Comparison of ENCODE assay signal across 11 mouse cellular contexts in the genomic region with DNA sequence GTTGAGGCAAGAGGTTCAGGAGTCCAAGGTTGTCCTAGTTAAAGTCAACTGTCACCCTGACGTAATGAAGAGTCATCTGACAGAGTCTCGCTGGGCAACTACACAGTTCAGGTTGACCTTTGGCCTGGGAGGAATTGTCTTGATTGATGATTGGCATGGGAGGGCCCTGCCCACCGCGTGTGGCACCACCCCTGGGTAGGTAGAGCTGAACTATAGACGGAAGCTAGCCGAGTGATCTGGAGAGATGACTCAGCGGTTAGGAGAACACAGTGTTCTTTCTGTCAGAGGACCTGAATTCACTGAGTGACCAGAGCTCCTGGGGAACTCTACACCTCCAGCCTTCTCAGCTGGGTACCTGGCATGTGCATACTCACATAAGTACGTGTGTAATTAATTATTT. TPM values are rescaled to one million over a fixed set of nuclear protein-coding genes. Genes with fewer than 3 reads are reported as not detected.
DNase-seq lines count a peak whose midpoint lies in the region; ATAC-seq and TF ChIP-seq lines count a peak whose summit lies in the region.
"Had no signal": no experiment of that assay in that cellular context is flagged by ENCODE, and none has a peak within 500 bp of the region (broad histone marks: within the 10 kb centered on the region; RNA-seq: fewer than 3 reads in every experiment).

No protein-coding gene starts in this region.

- peak; percentile 89 for DNase-seq in 416B (ENCODE audit: low read depth)
- DNase-seq in ZHBTc4 (ENCODE audit: low read depth, low spot score), result peak; percentile 58
- peak; percentile 97 for DNase-seq in kidney, adult 2 months
- peak; percentile 86 for DNase-seq in lung, postnatal 0 days (ENCODE audit: low spot score)
- no peak for DNase-seq in left cerebral cortex, adult 8-10 months (ENCODE audit: low spot score in 2 of 2)
- no peak for DNase-seq in embryo, embryonic 11 days
- no peak for DNase-seq in layer of hippocampus, postnatal 25 days (ENCODE audit: extremely low spot score in 1 of 2, low spot score in 1 of 2)
- DNase-seq: heart, postnatal 14 days; right cerebral cortex, postnatal 4 days had no signal

- H3K27me3 ChIP-seq in kidney, adult 2 months (replicated peaks; ENCODE audit: control insufficient read depth, insufficient read depth, low read length), result no peaks in the 10 kb centered on the region
- H3K27me3 ChIP-seq in lung, postnatal 0 days (replicated peaks; ENCODE audit: insufficient read depth, low read length), result no peaks in the 10 kb centered on the region
- H3K27me3 ChIP-seq in hindbrain, embryonic 12.5 days, result 0 out of 2 replicates have a peak, but pooled peaks cover 11% of the 10 kb centered on the region

- TF ChIP-seq CTCF in kidney, adult 2 months (conservative IDR thresholded peaks at IDR 0.05; ENCODE audit: insufficient read depth, insufficient read length, low read depth, low read length), result no peak
- TF ChIP-seq CTCF in lung, postnatal 0 days (IDR thresholded peaks at IDR 0.05), result no peak

- H3K9me3 ChIP-seq in lung, postnatal 0 days (ENCODE audit: low read length), result no peaks in the 10 kb centered on the region
- no peaks in the 10 kb centered on the region for H3K9me3 ChIP-seq in hindbrain, embryonic 12.5 days (replicated peaks)
- H3K9me3 ChIP-seq: embryonic facial prominence, embryonic 13.5 days had no signal

- peak overlapping the region; percentile 69 for H3K27ac ChIP-seq in kidney, adult 2 months (ENCODE audit: insufficient read depth, low read depth, low read length)
- peak overlapping the region; percentile 69 for H3K27ac ChIP-seq in lung, postnatal 0 days (ENCODE audit: low read length)
- H3K27ac ChIP-seq in hindbrain, embryonic 12.5 days, result no peak overlapping the region
- H3K27ac ChIP-seq: embryonic facial prominence, embryonic 13.5 days had no signal

- H3K4me3 ChIP-seq in kidney, adult 2 months (ENCODE audit: insufficient read depth, low read depth, low read length), result no peak overlapping the region
- H3K4me3 ChIP-seq in lung, postnatal 0 days (ENCODE audit: low read depth, low read length), result no peak overlapping the region
- no peak overlapping the region for H3K4me3 ChIP-seq in hindbrain, embryonic 12.5 days
- H3K4me3 ChIP-seq: embryonic facial prominence, embryonic 13.5 days had no signal

- H3K4me2 ChIP-seq in lung, postnatal 0 days (replicated peaks; ENCODE audit: low read depth, low read length), result no peak overlapping the region
- H3K4me2 ChIP-seq in hindbrain, embryonic 12.5 days (replicated peaks), result no peak overlapping the region
- H3K4me2 ChIP-seq: embryonic facial prominence, embryonic 13.5 days had no signal

- H3K36me3 ChIP-seq in kidney, adult 2 months (ENCODE audit: control insufficient read depth, insufficient read depth, low read length), result no peaks in the 10 kb centered on the region
- no peaks in the 10 kb centered on the region for H3K36me3 ChIP-seq in lung, postnatal 0 days (ENCODE audit: insufficient read depth, low read length)
- H3K36me3 ChIP-seq in hindbrain, embryonic 12.5 days, result no peaks in the 10 kb centered on the region
- H3K36me3 ChIP-seq: embryonic facial prominence, embryonic 13.5 days had no signal

- ATAC-seq in lung, postnatal 0 days, result peak; percentile 68
- no peak for ATAC-seq in hindbrain, embryonic 12.5 days (ENCODE audit: low FRiP score)

- no peak overlapping the region for H3K9ac ChIP-seq in lung, postnatal 0 days (replicated peaks; ENCODE audit: low read depth)
- H3K9ac ChIP-seq in hindbrain, embryonic 12.5 days, result no peak overlapping the region
- H3K9ac ChIP-seq: embryonic facial prominence, embryonic 13.5 days had no signal

- TF ChIP-seq EP300 in lung, postnatal 0 days (IDR thresholded peaks at IDR 0.05), result peak; percentile 88

- 29% methylated on average over 8 of the region's 8 CpGs for WGBS in kidney, adult 2 months
- 18% methylated on average over 8 of the region's 8 CpGs for WGBS in lung, postnatal 0 days
- WGBS in hindbrain, embryonic 12.5 days, result 20% methylated on average over 8 of the region's 8 CpGs

- no peak for TF ChIP-seq POLR2A in kidney, adult 2 months (IDR thresholded peaks at IDR 0.05; ENCODE audit: low read depth, low read length)

- H3K4me1 ChIP-seq in kidney, adult 2 months (ENCODE audit: control insufficient read depth, insufficient read depth, low read length), result peaks cover 12% of the 10 kb centered on the region; the same call in 1 of the 2 replicates
- H3K4me1 ChIP-seq in lung, postnatal 0 days (ENCODE audit: insufficient read depth, low read depth, low read length), result peaks cover 3% of the 10 kb centered on the region
- peaks cover 23% of the 10 kb centered on the region for H3K4me1 ChIP-seq in hindbrain, embryonic 12.5 days

RNA-seq across cellular contexts. Expression of a gene that starts 2.3 kb away (rescaled TPM):
- polyA plus RNA-seq in kidney, adult 2 months (2012; rRNA removed), result 6.9 and 8.6 TPM in 2 replicates
- 4.0 and 5.0 TPM in 2 replicates for polyA plus RNA-seq in lung, postnatal 0 days (2015; fragmentation: Nextera tagmentation; extraction: Ambion mirVana)
- 10 to 100 TPM in 3 of 4 experiments, 1 to 10 TPM in 1; 8.0 to 14.1 (median 12.9) TPM for total RNA-seq in left cerebral cortex, adult 8-10 months (2022)
- polyA plus RNA-seq in hindbrain, embryonic 12.5 days (2016; fragmentation: Nextera tagmentation; extraction: Ambion mirVana), result 26.4 and 29.6 TPM in 2 replicates
- total RNA-seq in layer of hippocampus, postnatal 25 days (2021), result 10 to 100 TPM; 10.9 to 11.9 TPM

RNA-seq across cellular contexts. Expression of a gene that starts 9.4 kb away (rescaled TPM):
- 0.20 TPM in 1 of 2 replicates, not detected in the other for polyA plus RNA-seq in kidney, adult 2 months (2012; rRNA removed)
- polyA plus RNA-seq in lung, postnatal 0 days (2015; fragmentation: Nextera tagmentation; extraction: Ambion mirVana), result 26.1 and 27.2 TPM in 2 replicates
- not detected for total RNA-seq in left cerebral cortex, adult 8-10 months (2022)
- polyA plus RNA-seq in hindbrain, embryonic 12.5 days (2016; fragmentation: Nextera tagmentation; extraction: Ambion mirVana), result 0.34 TPM in 1 of 2 replicates, not detected in the other
- total RNA-seq in layer of hippocampus, postnatal 25 days (2021), result under 1 TPM; 0.27 to 0.75 TPM
- total RNA-seq: heart, postnatal 14 days had no signal
- polyA plus RNA-seq: embryonic facial prominence, embryonic 13.5 days had no signal

RNA-seq across cellular contexts. Expression of a gene that starts 10.5 kb away (rescaled TPM):
- polyA plus RNA-seq in kidney, adult 2 months (2012; rRNA removed), result 4.5 and 4.6 TPM in 2 replicates
- 3.8 and 4.3 TPM in 2 replicates for polyA plus RNA-seq in lung, postnatal 0 days (2015; fragmentation: Nextera tagmentation; extraction: Ambion mirVana)
- 10 to 100 TPM; 14.1 to 18.8 (median 17.4) TPM for total RNA-seq in left cerebral cortex, adult 8-10 months (2022)
- polyA plus RNA-seq in hindbrain, embryonic 12.5 days (2016; fragmentation: Nextera tagmentation; extraction: Ambion mirVana), result 4.0 and 4.5 TPM in 2 replicates
- 10 to 100 TPM; 10.5 to 12.1 TPM for total RNA-seq in layer of hippocampus, postnatal 25 days (2021)

RNA-seq across cellular contexts. Expression of a gene that starts 20.0 kb away (rescaled TPM):
- 372 and 534 TPM in 2 replicates for polyA plus RNA-seq in kidney, adult 2 months (2012; rRNA removed)
- 633 and 681 TPM in 2 replicates for polyA plus RNA-seq in lung, postnatal 0 days (2015; fragmentation: Nextera tagmentation; extraction: Ambion mirVana)
- 100 to 1,000 TPM; 561 to 608 (median 588) TPM for total RNA-seq in left cerebral cortex, adult 8-10 months (2022)
- polyA plus RNA-seq in hindbrain, embryonic 12.5 days (2016; fragmentation: Nextera tagmentation; extraction: Ambion mirVana), result 588 and 618 TPM in 2 replicates
- total RNA-seq in layer of hippocampus, postnatal 25 days (2021), result 100 to 1,000 TPM; 437 to 521 TPM

RNA-seq across cellular contexts. Expression of a gene that starts 40.2 kb away (rescaled TPM):
- 5.0 and 7.1 TPM in 2 replicates for polyA plus RNA-seq in kidney, adult 2 months (2012; rRNA removed)
- 3.6 and 4.0 TPM in 2 replicates for polyA plus RNA-seq in lung, postnatal 0 days (2015; fragmentation: Nextera tagmentation; extraction: Ambion mirVana)
- total RNA-seq in left cerebral cortex, adult 8-10 months (2022), result 1 to 10 TPM; 1.4 to 3.0 (median 1.6) TPM
- 4.5 and 5.9 TPM in 2 replicates for polyA plus RNA-seq in hindbrain, embryonic 12.5 days (2016; fragmentation: Nextera tagmentation; extraction: Ambion mirVana)
- total RNA-seq in layer of hippocampus, postnatal 25 days (2021), result 1 to 10 TPM; 1.4 to 3.0 TPM

Comparison
In these comparisons a context has a peak if more than half of its experiments do, and no peak if none do; other contexts are left out.
1. DNase-seq: peak in 416B (single experiment), ZHBTc4 (single experiment), kidney, adult 2 months (single experiment) and lung, postnatal 0 days (single experiment); none in left cerebral cortex, adult 8-10 months (0 of 2), embryo, embryonic 11 days (single experiment) and layer of hippocampus, postnatal 25 days (0 of 2).
2. RNA of a gene that starts 9.4 kb away (polyA plus RNA-seq): 26.1 to 27.2 TPM in lung, postnatal 0 days; 0.20 TPM in kidney, adult 2 months and 0.34 TPM in hindbrain, embryonic 12.5 days; every median in the first group is over 10 times any median in the second.